Mouse (Mus musculus) spleen, adult 12 weeks (tissue): Measurements from ENCODE around the gene Tcte1.
A peak's percentile ranks its signal among the peaks of the same experiment; 100 is the strongest.

ENCODE experiments used
- DNase-seq: peaks from one replicate; pipeline ENCODE4 v3.0.0; 2022; ENCODE audit warnings: low spot score

Gene Tcte1

GRCm38 (mm10) chr17:45584939-45585678 lies 61.9 kb downstream of the Tcte1 start:
- DNase-seq = peak; percentile 50

- no peak for DNase-seq
Observed at GRCm38 (mm10) chr17:45585725-45586448, 62.7 kb downstream of the Tcte1 start.

- no peak for DNase-seq
Observed at GRCm38 (mm10) chr17:45586449-45586837, 63.2 kb downstream of the Tcte1 start.

- DNase-seq = no peak
Observed at GRCm38 (mm10) chr17:45588370-45588769, 65.1 kb downstream of the Tcte1 start.

- DNase-seq = no peak
Observed at GRCm38 (mm10) chr17:45589236-45589635, 66.0 kb downstream of the Tcte1 start.

- no peak for DNase-seq
Observed at GRCm38 (mm10) chr17:45589844-45590243, 66.6 kb downstream of the Tcte1 start.

- DNase-seq = no peak
Observed at GRCm38 (mm10) chr17:45590410-45590809, 67.2 kb downstream of the Tcte1 start.

- DNase-seq = peak; percentile 0
Observed at GRCm38 (mm10) chr17:45591701-45592605, 68.7 kb downstream of the Tcte1 start.
